Mouse (Mus musculus) fat pad, adult 2 months (tissue): ENCODE measurements around the gene C4bp.
A peak's percentile ranks its signal among the peaks of the same experiment; 100 is the strongest.
"Not testable (repeated sequence)": the region's sequence is repeated elsewhere in the genome, so short reads cannot be mapped to it uniquely, and the experiment has no call there.

Experiments
- DNase-seq: peaks from one replicate; pipeline ENCODE4 v3.0.0-alpha.2; 2011; ENCODE audit warnings: low read depth, low spot score; ENCODE audit errors: extremely low read depth

Gene C4bp

DNA sequence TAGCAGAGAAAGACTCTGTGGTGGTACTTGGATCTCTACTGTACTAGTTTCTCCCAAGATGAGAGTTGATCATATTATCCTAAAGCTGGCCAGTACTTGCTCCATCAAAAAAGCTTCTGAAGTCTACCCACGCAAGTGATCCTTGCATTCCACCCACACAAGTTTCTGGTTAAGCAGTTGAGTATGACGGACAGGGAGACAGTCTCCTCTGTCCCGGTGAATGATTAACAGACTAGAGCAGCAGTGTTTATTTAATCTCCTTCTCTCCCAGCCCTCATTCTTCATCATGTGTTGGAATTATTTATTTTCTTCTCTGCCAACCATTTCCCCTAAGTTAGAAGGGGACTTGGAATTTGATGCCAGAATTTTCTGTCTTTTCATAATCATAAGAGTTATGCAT is at the start of gene C4bp:
C4bp (minus strand) TSS at position 179 of the 400 bp plus-strand sequence.
- DNase-seq, result no peak

DNA sequence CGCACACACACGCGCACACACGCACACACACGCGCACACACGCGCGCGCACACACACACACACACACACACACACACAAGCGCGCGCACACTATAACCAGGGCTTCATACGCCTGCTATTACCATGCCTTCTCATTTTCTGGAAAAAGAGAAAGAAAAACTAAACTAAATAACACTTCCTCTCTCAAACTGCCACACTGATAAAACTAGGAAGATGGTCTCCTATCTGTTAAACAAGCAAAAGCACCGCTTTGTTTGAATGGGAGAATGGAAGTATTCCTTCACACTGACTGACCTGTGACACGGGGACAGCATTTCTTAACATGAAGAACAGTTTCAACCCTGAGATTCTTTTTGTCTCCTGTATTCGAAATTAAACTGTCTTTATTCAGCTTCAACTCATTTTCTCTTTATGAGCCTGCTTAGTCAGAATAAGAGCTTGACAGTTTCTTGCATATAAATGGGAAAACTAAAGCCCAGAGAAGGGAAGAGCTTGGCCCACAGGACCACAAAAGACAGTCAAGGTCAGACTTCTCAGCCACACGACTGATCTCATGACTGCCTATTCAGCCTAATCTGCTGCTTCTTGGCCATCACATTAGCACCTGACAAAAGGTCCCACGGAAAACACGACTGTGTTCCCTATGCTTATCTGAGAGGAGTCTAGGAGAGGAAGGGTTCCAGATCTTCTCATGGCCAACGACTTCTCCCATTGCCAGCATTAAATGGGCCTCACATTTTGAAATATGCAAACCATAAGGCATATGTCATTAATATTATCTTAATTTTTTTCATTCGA is 49.0 kb upstream of the C4bp start:
- DNase-seq, result no peak

DNA sequence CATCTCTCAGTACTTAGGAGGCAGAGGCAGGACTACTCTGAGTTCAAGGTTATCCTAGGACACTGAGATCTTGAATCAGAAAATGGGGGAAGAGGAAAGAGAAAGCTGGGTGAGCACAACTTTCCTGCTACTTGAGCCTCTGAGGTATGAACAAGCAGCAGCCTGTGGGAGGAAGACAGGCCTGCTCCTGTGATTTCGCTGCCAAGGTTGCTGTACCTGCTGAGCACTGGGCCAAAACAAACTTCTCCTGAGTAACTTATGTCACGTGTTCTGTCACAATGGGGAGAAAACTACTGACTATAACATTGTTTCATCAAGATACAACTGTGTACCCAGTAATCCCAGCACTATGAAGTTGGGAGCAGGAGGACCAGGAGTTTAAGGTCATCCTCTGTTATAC is 42.2 kb upstream of the C4bp start:
- peak; percentile 93 for DNase-seq

DNA sequence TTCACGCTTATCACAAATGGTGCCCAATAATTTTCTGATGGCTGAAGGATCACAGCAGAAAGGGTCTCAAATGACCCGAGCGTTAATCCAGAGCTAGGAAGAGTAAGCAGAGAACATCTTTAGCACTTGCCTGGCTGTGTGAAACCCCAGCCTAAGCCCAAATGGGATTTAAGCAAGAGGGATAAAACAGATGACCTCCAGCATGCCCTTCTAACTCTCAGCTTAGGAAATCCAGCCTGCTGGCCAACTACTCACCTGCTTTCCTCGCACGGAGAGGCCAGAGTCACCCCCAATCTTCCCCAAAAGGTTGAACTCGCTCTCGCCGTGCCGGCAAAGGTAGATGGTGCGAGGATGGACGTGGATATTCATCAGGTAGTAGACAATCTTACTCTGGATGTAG is 40.5 kb upstream of the C4bp start:
- DNase-seq, result no peak

DNA sequence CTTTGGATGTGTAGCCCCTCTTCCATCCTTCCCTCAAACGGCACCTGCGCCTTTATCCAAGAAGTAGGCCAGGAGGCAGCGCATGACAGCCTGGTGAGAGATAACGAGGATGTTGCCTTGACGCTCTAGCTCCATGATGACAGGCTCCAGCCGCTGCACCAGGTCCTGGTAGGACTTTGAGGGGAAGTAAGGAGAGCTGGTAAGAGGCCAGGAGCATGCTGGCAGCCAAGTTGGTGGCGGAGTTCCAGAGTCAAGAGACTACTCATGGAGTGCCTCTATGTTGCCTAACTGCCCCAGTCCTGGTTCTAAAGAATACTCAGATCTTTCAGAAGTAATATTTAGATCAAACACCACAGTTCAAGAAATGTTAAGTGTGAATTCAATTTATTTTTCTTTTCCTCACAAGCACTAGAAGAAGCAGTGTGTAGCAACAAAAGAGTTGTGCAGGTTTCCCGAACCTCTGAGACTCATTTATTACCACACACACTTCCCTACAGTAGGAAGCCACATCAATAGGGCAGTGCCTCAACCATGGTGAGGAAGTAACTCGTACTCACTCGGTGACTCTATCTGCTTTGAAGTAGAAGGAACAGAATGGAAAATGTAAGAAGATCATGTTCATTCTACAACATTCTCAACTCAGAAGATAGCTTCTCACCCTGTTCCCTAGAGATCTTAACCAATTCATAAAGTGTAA is 38.7 kb upstream of the C4bp start:
- DNase-seq, result no peak

DNA sequence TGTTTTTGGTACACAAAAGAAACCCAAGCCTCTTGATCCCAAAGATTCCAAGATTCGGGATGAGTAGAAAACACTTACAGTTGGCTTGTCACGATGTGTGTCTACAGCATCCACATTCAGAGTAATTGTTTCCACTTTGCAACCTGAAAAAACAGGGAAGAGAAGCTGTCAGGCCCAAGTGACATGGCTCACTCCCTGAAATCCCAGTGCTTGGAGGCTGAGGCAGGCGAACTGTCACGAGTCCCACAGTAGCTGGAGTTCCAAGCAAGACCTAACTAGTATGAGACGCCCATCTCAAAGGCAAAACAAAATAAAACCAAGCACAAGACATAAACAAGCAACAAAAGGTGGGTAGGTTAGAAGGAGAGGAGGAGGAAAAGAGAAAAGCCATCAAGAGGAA is 37.2 kb upstream of the C4bp start:
- DNase-seq, result no peak

DNA sequence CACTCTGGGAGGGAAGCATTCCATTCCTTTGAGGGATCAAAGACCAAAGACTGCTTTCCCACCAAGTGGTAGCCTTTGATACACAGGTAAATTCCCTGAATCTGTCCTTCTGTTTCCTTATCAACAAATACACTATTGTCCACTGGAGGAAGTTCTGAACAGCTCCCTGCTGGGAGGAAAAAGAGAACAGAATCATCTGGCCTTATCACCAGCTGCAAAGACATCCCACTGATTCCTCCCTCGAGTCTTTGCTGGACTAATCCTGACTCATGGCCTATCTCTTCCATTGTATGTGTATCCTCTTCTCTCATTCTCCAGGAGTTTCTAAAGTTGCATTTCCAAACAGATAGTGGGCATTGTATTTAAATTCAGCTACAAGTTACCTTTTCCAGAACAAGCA is 22.5 kb upstream of the C4bp start:
- no peak for DNase-seq

DNA sequence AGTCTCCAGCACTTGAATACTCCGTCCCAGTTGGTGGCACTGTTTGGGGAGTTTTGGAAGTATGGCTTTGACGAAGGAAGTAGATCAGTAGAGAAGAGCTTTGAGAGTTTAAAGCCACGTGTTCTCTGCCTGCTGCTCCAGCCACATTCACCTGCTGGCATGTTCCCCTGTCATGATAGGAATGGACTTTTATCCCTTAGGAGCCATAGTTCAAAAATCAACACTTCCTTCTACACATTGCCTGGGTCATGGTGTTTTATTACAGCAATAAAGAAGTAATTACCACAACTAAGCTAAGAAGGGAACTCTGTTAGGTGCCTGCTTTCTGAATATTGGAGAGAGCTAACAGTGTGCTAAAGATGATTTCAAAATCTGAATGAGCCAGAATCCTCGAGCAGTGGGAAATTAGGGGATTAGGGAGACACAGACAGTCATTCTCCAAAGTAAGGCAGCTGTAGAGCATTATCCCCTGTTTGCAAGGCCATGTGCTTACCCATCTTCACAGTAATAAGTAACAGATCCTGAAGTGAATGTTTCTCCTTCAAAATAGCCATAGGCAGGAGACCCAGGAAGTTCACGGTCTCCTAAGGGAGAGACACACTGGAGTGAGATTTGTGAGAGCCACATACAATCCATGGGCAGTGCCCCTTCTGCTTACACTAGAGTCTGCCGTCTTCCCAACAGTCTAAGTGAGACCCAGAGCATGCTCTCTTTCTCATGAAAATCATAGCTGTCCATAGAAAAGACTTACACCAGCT is 20.4 kb upstream of the C4bp start:
- DNase-seq, result no peak

DNA sequence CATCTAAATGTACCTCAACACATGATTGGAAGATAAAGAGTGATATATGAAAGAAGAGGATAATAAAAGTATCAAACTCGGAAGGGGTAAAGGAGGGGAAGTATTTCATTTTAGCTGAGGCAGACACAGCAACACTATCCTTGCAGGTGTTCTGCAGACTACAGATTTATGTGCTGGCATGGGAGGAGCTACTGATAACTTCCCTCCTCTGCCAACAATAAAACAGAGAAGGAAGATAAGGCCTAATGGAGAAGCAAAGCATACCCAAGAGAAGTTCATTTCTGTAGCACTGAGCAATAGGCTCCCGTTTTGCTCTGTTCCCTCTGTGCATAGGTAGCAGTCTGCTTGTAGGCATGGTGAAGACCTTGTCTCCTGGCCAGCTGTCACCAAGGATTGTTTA is 19.6 kb upstream of the C4bp start:
- no peak for DNase-seq

DNA sequence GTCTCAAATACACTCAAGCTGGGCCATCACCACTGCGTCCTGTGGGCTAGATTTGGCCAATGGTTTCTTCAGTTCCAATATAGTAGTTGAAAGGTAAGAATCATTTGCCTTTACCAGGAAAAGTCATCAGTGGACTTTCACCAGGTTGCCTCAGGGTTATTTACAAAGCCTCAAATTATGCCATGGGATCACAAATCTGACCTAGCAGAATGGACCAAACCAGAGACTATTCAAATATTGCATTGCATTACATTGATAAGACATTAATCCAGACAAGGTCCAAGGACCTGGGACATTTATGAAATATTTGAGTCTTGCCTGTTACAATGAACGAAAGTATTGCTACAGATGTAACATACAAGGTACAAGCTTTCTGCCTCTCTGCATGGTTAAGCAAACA is 17.1 kb upstream of the C4bp start:
- no peak for DNase-seq

DNA sequence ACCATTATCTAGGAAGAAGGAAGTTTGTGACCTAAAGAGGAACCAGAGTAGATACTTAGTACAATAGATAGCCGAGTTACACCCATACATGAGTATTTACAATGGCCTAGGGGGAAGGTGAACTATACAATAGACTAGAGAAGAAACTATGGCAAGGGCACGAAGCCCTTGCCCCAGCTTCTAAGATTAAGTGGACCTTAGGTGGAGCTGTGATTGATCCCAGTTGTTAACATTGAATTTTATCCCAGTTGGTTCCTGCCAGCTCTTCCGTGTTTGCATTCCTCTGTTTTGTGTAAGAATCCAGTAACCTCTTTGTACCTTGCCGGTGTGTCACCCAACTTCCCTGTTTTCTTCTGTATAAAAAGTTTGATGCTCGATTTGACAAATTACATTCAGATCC is 2.1 kb upstream of the C4bp start:
- DNase-seq, result not testable (repeated sequence)

DNA sequence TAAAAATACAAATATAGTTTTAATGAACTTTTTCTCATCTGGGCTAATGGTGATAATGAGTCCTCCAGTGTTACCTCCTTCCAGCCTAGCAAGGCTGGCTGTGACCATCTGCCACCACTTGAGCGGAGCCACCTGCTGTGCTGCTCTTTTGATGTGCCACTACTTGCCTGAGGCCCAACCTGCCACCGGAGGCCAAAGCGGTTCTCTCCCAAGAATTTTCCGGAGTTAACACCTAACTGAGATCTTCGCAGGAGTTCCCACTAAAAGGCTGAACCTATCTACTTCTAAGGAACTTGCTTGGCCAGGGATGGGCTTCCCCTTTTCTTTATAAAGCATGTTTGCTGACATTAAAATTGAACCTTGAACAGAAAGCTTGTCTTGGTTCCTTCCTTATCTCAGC is 1.8 kb downstream of the C4bp start:
- not testable (repeated sequence) for DNase-seq

DNA sequence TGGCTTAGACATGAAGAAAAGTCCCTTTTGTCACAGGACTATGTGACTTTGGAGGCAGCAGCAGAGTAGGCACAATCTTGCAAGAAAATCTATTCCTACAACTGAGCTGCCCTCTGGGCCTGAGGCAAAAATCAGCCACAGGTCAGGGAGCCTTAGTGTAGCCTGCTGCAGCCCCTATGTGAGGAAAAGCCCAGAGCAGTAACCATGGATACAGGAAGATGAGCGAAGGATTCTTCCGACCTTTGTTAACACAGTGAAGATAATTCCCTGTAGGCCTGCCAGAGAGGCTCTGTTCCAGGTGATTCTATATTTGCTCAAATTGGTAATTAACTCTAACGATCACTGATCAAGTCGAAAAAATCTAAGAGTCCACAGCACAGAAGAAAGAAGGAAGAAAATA is 17.3 kb downstream of the C4bp start:
- no peak for DNase-seq

DNA sequence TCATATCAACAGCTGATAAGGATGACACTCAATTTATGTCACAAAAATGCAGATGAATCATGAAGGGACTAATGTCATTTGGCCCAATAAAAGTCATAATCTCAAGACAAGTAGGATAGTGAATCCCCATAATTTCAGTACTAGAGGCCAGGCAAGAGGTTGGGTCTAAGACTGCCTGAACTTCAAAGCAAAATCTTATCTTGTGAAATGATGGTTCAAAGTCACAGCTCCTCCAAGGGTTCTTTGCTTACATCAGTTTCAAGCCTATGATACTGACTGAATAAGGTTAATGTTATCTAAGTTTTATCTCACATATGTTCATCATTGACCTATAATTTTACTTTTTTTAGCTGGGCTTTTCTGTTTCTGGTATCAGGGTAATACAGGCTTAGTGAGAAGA is 20.5 kb downstream of the C4bp start:
- DNase-seq, result no peak

DNA sequence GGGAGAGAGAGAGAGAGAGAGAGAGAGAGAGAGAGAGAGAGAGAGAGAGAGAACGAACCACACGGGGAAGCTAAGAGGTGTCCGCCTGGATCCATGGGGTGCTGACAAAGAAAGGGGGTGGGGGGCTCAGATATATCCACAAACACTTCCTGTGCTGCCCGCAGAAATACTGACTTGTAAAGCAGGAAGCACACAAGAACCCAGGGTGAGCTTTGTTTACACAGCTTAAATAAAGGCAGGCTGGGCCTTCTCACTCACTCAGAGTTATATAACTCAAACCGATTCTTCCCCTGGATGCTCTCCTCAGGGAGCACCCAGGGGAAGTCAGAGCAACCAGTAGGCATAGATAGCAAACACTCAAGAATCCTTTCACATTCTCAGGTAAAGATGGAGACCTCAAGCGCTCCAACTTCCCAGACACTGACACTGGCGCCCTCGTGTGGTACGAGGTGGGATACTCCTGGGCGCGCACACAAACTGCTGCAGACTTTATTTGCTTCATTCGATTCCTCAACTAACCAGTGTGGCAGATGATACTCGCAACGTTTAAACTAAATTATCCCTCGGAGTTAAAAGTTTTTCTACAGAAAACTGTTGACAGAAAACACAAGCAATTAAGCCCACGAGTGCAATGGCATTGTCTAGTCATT is 27.5 kb downstream of the C4bp start:
- DNase-seq, result no peak

DNA sequence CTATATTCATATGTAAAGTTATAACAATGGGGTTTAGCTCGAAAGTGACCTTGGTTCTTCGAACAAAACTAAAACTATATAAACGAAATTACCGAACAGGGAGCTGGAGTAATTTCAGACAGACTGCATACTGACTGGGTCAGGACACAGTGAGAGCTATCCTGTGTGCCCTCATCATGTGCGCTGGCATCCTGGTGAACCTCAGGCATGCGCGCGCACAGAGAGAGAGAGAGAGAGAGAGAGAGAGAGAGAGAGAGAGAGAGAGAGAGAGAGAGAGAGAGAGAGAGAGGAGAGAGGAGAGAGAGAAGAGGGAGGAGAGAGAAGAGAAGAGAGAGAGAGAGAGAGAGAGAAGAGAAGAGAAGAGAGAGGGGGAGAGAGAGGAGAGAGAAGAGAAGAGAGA is 28.1 kb downstream of the C4bp start:
- no peak for DNase-seq

DNA sequence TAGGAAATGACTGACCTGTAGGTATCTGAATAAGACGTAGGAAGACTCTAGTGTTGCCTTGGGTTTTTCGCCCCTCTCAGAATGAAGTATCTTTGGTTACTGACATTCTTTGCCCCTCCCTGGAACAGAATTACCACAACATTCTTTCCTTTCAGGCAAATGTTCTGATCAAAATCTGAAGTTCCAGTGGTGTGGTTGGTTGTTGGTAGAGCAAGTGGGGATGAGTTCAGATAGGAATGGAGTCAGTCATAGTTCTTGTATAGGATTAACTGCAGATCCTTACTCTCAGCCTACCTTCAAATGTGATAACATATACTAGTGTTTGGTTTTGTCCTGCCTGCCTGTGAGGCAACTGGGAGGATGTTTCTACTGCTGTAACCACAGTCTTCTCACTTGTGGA is 31.9 kb downstream of the C4bp start, which contains the start of gene Zp3r:
Zp3r (minus strand) TSS at position 101 of the 400 bp plus-strand sequence.
- DNase-seq, result no peak

DNA sequence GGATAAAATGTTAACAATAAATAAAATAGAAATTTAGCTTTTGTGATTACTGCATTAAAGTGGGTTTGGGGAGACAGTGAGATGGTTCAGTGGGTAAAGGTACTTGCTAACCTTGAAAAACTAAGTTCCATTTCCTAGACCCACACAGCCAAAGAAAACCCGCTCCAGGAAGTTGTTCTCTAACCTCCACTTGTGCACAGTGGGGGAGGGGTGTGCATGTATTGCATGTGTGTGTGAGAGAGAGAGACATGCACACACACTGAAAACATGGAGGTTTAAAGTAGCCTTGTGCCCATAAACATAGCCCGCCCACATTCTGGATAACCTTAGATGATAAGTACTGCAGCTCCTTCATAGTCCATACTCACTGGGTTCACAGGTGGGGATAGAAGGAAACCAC is 65.1 kb downstream of the C4bp start:
- no peak for DNase-seq

DNA sequence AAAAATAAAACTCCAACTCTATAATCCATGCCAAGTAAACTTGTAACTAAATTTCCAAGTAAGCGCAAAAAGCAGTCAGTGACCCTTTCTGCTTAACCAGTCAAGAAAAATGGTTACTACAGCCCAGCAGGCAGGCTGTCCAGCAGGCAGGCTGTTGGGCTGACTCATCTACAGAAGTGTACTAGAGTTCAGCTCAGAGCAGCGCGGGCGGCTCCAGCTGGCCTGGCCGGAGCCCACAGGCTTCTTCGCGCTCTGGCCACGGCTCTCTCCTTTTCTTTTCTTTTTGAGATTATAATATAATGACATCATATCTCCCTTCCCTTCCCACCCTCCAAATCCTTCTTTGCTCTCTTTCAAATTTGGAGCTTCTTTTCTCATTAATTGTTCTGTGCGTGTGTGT is 72.8 kb downstream of the C4bp start:
- DNase-seq, result no peak
